Mouse (Mus musculus) cerebellum, postnatal 14 days (tissue): ENCODE measurements around the gene Arhgef17.

Source experiments
- DNase-seq, 2 experiments: peaks; one replicate each; pipeline ENCODE4 v3.0.0; 2021; ENCODE audit warnings: mixed read lengths in 2 of 2

The Arhgef17 gene

GRCm38 (mm10) chr7:100844385-100845025 is 87.4 kb downstream of the Arhgef17 start:
- no peak for DNase-seq

- no peak for DNase-seq
These were observed 88.0 kb downstream of the Arhgef17 start for GRCm38 (mm10) chr7:100843866-100844265.

GRCm38 (mm10) chr7:100842175-100842574 is 89.7 kb downstream of the Arhgef17 start:
- DNase-seq = no peak

- DNase-seq = no peak
These were observed 90.3 kb downstream of the Arhgef17 start for GRCm38 (mm10) chr7:100841608-100842007.

- no peak for DNase-seq
These were observed 91.0 kb downstream of the Arhgef17 start for GRCm38 (mm10) chr7:100840906-100841305.

- DNase-seq = peak in 1 of 2 experiments; percentile 69
These were observed 92.1 kb downstream of the Arhgef17 start for GRCm38 (mm10) chr7:100839632-100840402.

GRCm38 (mm10) chr7:100837701-100838100 is 94.2 kb downstream of the Arhgef17 start:
- no peak for DNase-seq

- no peak for DNase-seq
These were observed 95.2 kb downstream of the Arhgef17 start for GRCm38 (mm10) chr7:100836657-100837056.

- no peak for DNase-seq
These were observed 96.2 kb downstream of the Arhgef17 start for GRCm38 (mm10) chr7:100835711-100836110.

GRCm38 (mm10) chr7:100835168-100835567 is 96.7 kb downstream of the Arhgef17 start:
- DNase-seq = no peak

GRCm38 (mm10) chr7:100833859-100834258 is 98.0 kb downstream of the Arhgef17 start:
- no peak for DNase-seq

GRCm38 (mm10) chr7:100828549-100828948 is 103.4 kb downstream of the Arhgef17 start:
- no peak for DNase-seq

GRCm38 (mm10) chr7:100824661-100825060 is 107.2 kb downstream of the Arhgef17 start:
- DNase-seq = no peak
